Mouse (Mus musculus): ENCODE results near the gene Dennd4a. TPM values are rescaled to one million over a fixed set of nuclear protein-coding genes. Genes with fewer than 3 reads are reported as not detected.

Dennd4a gene
- polyA plus RNA-seq, 1 experiment from 2014 or later = 11.6 TPM

DNA sequence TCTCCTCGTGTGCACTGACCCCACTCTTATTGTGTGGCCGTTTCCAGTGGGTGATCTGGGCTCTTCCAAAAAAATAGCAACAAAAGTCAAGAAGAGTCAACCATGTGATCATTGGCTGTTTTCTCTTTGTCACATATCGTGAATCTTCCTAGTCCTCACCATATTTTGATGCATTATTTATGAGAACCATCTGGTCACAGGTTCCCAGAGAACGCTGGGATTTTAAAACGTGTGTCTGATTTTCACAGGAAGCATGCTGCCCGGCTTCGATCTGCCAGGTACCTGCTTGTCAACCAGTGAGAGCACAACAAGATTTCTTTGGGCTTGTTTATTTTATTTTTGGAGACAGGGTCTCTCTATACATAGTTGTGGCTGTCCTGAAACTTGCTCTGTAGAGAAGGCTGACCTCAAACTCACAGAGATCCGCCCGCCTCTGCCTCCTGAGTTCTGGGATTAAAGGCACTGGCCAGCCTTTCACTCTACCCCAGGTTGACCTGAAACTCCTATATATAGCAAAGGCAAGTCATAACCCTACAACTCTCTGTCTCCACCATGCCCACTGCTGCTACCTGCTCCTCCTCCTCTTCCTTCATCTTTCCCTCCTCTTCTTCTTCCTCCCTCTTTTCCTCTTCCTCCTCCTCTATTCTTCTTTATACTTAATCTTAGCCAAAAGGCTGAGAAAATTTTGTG lies 24.8 kb upstream of the Dennd4a start:
- H3K4me2 ChIP-seq (ENCODE audit: low read length) = no peak overlapping the region
- peaks cover 4% of the 10 kb centered on the region; the same call in 1 of the 2 replicates for H3K4me1 ChIP-seq (replicated peaks; ENCODE audit: control insufficient read depth, insufficient read depth, low read length)
- no peak overlapping the region for H3K4me3 ChIP-seq (replicated peaks; ENCODE audit: low read length)
- no peak overlapping the region for H3K9ac ChIP-seq (replicated peaks; ENCODE audit: low read depth, low read length)
- no peaks in the 10 kb centered on the region for H3K36me3 ChIP-seq (ENCODE audit: control insufficient read depth, insufficient read depth)
- WGBS = 69% methylated on average over 9 of the region's 9 CpGs
- no peaks in the 10 kb centered on the region for H3K27me3 ChIP-seq (replicated peaks; ENCODE audit: control insufficient read depth, insufficient read depth, low read length)
- no peak for ATAC-seq
- H3K9me3 ChIP-seq (ENCODE audit: control insufficient read depth, low read length) = no peaks in the 10 kb centered on the region
- peak overlapping the region; percentile 20; the same call in 1 of the 2 replicates for H3K27ac ChIP-seq (ENCODE audit: low read length)

DNA sequence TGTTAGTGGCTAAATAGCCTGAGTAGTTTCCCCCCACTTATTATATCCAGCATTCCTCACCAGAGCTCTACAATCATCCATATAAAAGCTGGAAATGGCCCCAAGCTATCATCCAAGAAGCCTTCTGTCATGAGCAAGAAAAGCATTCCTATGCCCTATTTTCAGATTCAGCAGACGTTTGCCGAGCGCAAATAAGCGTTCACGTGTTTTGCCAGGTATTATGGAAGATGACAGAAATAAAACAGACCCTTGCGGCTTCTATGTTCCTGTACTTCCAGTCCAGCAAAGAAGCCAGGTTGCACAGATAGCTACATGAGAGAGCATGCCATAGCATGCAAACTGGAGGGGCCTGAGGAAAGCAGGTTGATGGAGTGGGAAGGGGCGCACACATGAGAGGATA lies 23.1 kb upstream of the Dennd4a start:
- H3K4me2 ChIP-seq (ENCODE audit: low read length) = no peak overlapping the region
- H3K4me1 ChIP-seq (replicated peaks; ENCODE audit: control insufficient read depth, insufficient read depth, low read length) = peaks cover 4% of the 10 kb centered on the region; the same call in 1 of the 2 replicates
- 78% methylated on average over 7 of the region's 7 CpGs for WGBS
- no peaks in the 10 kb centered on the region for H3K36me3 ChIP-seq (ENCODE audit: control insufficient read depth, insufficient read depth)
- ATAC-seq = no peak
- H3K4me3 ChIP-seq (replicated peaks; ENCODE audit: low read length) = no peak overlapping the region
- no peak overlapping the region for H3K27ac ChIP-seq (ENCODE audit: low read length)
- no peaks in the 10 kb centered on the region for H3K9me3 ChIP-seq (ENCODE audit: control insufficient read depth, low read length)
- H3K27me3 ChIP-seq (replicated peaks; ENCODE audit: control insufficient read depth, insufficient read depth, low read length) = no peaks in the 10 kb centered on the region
- H3K9ac ChIP-seq (replicated peaks; ENCODE audit: low read depth, low read length) = no peak overlapping the region

DNA sequence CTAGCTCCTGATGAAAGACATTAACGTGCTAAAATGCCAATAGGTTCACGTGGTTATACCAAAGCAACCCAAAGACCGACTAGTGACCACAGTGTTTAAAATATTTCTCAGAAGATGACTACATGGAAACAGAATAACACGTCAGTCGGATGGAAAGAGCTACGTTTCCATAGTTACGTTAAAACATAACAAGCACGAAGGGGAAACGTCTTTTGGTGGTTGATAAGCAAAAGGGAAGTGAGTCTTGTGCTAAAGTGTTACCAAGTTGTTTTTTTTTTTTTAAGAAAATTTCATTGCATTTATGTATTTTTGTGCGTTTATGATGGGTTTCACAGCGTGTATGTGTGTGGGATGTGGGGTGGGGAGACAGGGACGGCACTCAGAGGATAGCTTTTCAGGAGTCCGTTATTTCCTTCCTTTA lies 21.8 kb upstream of the Dennd4a start:
- Histone ChIP-seq H3K36me3 (ENCODE audit: control insufficient read depth, insufficient read depth) (no peaks in the 10 kb centered on the region), H3K27ac (ENCODE audit: low read length) (no peak overlapping the region), H3K4me1 (replicated peaks; ENCODE audit: control insufficient read depth, insufficient read depth, low read length) (peaks cover 4% of the 10 kb centered on the region; the same call in 1 of the 2 replicates), H3K9me3 (ENCODE audit: control insufficient read depth, low read length) (no peaks in the 10 kb centered on the region), H3K27me3 (replicated peaks; ENCODE audit: control insufficient read depth, insufficient read depth, low read length) (no peaks in the 10 kb centered on the region), H3K4me3 (replicated peaks; ENCODE audit: low read length) (no peak overlapping the region), H3K4me2 (ENCODE audit: low read length) (no peak overlapping the region), H3K9ac (replicated peaks; ENCODE audit: low read depth, low read length) (no peak overlapping the region)
- WGBS = 78% methylated on average over 13 of the region's 13 CpGs
- ATAC-seq = no peak

DNA sequence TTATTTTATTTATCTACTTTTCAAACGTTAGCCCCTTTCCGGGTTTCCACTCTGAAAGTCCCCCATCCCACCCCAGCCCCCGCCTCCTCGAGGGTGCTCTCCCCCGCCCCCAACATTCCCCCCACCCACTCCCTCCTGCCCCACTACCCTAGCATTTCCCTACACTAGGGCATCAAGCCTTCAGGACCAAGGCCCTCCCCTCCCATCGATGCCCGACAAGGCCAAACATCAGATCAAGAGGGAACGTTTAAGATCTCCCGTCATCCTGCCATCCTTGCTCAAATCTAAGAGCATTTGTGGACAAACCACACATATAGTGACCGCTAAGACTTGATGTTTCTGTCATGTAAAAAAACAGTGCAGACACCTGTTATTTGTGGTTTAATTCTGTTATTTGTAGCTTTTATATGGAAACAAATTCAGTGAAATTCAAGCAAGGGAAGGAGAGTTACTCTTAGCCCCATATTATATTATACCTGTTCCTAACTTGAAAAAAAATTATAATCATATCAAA lies 21.2 kb upstream of the Dennd4a start:
- no peak for ATAC-seq
- Histone ChIP-seq H3K36me3 (ENCODE audit: control insufficient read depth, insufficient read depth) (no peaks in the 10 kb centered on the region), H3K4me2 (ENCODE audit: low read length) (no peak overlapping the region), H3K9ac (replicated peaks; ENCODE audit: low read depth, low read length) (no peak overlapping the region), H3K27me3 (replicated peaks; ENCODE audit: control insufficient read depth, insufficient read depth, low read length) (no peaks in the 10 kb centered on the region), H3K27ac (ENCODE audit: low read length) (no peak overlapping the region), H3K4me1 (replicated peaks; ENCODE audit: control insufficient read depth, insufficient read depth, low read length) (peaks cover 4% of the 10 kb centered on the region; the same call in 1 of the 2 replicates), H3K9me3 (ENCODE audit: control insufficient read depth, low read length) (no peaks in the 10 kb centered on the region), H3K4me3 (replicated peaks; ENCODE audit: low read length) (no peak overlapping the region)
- WGBS = 81% methylated on average over 10 of the region's 10 CpGs

DNA sequence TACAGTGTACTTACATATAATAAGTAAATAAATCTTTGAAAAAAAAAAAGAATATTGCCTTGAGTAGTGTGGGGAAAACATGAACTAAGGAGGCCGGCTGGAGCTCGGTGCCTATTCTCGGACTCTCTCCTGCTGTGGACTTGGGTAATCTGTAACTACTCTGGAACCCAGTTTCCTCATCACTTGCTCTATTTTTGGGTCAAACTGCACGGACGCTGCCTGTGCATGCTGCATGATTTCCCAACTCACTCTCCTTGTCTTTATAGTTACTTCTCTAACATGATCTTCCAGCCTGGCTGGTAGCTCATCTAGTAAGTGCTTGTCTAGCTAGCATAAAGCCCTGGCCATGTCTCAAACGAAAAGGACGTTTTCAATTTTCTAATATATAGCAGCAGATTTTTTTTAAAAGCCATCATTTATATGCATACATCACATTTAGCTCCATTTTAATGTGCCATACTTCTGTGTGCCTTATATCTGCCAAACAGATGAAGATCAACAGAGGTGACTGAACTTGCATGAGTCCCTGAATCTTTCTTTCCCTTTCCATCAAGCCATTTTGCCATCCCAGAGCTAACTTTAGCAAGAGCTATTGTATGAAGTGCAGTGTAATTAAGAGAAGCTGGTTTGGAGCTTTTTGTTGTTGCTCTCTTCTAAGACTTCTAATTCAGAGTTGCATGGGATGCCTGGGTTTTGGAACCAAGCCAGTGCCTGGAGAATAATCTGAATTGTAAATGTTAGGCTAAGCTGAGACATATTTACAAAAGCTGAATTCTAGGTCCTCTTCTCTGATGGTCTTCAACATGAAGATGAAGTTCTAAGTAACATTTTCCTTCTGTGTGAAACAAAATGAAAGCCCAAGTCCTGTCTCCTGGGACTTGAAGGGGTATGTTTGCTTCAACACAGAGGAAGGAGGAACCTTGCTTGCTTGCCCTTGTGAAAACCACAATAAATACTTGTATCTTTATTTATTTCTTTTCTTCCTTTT lies 20.2 kb upstream of the Dennd4a start:
- Histone ChIP-seq H3K4me1 (replicated peaks; ENCODE audit: control insufficient read depth, insufficient read depth, low read length) (peaks cover 4% of the 10 kb centered on the region; the same call in 1 of the 2 replicates), H3K27me3 (replicated peaks; ENCODE audit: control insufficient read depth, insufficient read depth, low read length) (no peaks in the 10 kb centered on the region), H3K4me3 (replicated peaks; ENCODE audit: low read length) (no peak overlapping the region), H3K36me3 (ENCODE audit: control insufficient read depth, insufficient read depth) (no peaks in the 10 kb centered on the region), H3K4me2 (ENCODE audit: low read length) (no peak overlapping the region), H3K9me3 (ENCODE audit: control insufficient read depth, low read length) (no peaks in the 10 kb centered on the region), H3K27ac (ENCODE audit: low read length) (no peak overlapping the region), H3K9ac (replicated peaks; ENCODE audit: low read depth, low read length) (no peak overlapping the region)
- WGBS = 81% methylated on average over 7 of the region's 7 CpGs
- ATAC-seq = no peak

DNA sequence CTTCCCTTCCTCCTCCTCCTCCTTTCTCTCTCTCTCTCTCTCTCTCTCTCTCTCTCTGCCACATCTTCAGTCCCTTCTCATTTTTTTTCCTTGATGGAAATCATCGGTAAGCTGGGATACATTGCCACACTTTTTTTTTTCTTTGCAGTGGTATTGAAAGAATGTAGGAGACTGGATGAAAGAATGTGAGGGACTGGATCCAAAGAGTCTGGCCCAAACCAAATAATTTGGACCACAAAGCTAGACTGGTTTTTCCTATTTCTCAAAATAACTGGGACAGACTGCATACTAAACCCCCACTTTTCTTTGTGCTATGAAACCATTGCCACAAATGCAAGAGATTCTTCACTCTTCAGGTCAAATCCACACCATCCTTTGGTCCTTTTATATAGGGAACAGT lies 19.5 kb upstream of the Dennd4a start:
- H3K36me3 ChIP-seq (ENCODE audit: control insufficient read depth, insufficient read depth) = no peaks in the 10 kb centered on the region
- peaks cover 4% of the 10 kb centered on the region; the same call in 1 of the 2 replicates for H3K4me1 ChIP-seq (replicated peaks; ENCODE audit: control insufficient read depth, insufficient read depth, low read length)
- ATAC-seq = no peak
- no peaks in the 10 kb centered on the region for H3K9me3 ChIP-seq (ENCODE audit: control insufficient read depth, low read length)
- WGBS = 90% methylated on average over 1 of the region's 1 CpGs
- H3K4me2 ChIP-seq (ENCODE audit: low read length) = no peak overlapping the region
- H3K9ac ChIP-seq (replicated peaks; ENCODE audit: low read depth, low read length) = no peak overlapping the region
- H3K4me3 ChIP-seq (replicated peaks; ENCODE audit: low read length) = no peak overlapping the region
- no peak overlapping the region for H3K27ac ChIP-seq (ENCODE audit: low read length)
- no peaks in the 10 kb centered on the region for H3K27me3 ChIP-seq (replicated peaks; ENCODE audit: control insufficient read depth, insufficient read depth, low read length)

DNA sequence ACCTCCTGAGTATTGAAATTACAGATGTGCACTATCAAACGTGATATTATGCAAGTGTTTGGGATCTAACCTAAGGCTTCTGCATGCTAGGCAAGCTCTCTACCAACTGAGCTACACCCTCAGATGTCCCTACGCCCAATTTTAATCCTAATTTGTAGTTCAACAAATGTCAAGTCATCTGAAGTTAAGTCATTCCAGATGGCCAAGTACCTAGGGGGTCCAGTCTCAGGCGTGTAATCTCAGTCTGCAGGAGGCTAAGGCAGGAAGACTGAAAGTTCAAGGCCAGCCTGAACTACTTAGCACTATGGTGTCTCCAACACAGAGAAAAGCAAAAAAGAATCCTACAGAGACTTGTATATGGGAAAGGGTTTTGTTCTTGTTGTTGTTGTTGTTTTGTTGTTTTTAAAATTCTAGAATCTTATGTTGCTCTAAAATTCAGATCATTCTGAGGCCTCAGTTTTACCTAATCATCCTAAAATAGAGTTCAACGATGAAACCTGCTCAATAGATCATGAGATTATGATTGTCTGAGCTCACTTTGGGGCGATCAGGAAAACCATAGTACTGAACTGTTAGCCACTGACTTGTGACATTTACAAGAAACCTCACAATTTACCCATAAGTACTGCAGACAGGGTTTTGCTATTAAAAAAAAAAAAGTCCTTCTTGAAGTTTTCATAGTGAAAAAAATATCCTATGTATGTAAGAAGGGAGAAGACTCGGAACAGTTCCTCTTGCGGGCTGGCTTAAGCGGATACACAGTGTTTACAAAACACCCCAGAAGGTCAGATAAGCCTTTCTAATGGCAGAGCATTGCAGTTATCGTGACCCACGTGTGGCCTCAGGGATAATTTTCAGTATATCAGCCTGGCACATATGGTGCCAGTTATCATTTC lies 18.5 kb upstream of the Dennd4a start:
- WGBS = 83% methylated on average over 10 of the region's 10 CpGs
- no peaks in the 10 kb centered on the region for H3K36me3 ChIP-seq (ENCODE audit: control insufficient read depth, insufficient read depth)
- no peak for ATAC-seq

DNA sequence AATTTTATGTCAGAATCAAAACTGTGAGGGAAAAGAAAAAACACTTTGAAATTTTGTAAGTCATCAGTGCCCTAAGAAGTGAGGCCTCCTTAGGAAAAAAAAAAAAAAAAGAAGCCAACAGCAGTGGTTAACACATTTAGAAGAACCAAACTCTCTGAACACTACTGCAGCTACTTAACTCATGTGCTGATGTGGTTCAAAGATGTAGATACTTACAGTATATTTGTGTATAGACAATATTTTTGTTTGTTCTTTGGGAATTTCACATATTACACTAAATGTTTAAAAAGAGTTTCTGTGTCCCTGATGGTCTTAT lies 17.9 kb upstream of the Dennd4a start:
- no peak overlapping the region for H3K9ac ChIP-seq (replicated peaks; ENCODE audit: low read depth, low read length)
- peaks cover 4% of the 10 kb centered on the region; the same call in 1 of the 2 replicates for H3K4me1 ChIP-seq (replicated peaks; ENCODE audit: control insufficient read depth, insufficient read depth, low read length)
- H3K36me3 ChIP-seq (ENCODE audit: control insufficient read depth, insufficient read depth) = no peaks in the 10 kb centered on the region
- no peak overlapping the region for H3K4me3 ChIP-seq (replicated peaks; ENCODE audit: low read length)
- H3K4me2 ChIP-seq (ENCODE audit: low read length) = no peak overlapping the region
- no peaks in the 10 kb centered on the region for H3K27me3 ChIP-seq (replicated peaks; ENCODE audit: control insufficient read depth, insufficient read depth, low read length)
- no peak overlapping the region for H3K27ac ChIP-seq (ENCODE audit: low read length)
- no peaks in the 10 kb centered on the region for H3K9me3 ChIP-seq (ENCODE audit: control insufficient read depth, low read length)
- ATAC-seq = no peak

More for the DNA sequence above, 18.5 kb upstream of the Dennd4a start:
- H3K9ac ChIP-seq (replicated peaks; ENCODE audit: low read depth, low read length) = no peak overlapping the region
- no peak overlapping the region for H3K27ac ChIP-seq (ENCODE audit: low read length)
- no peaks in the 10 kb centered on the region for H3K27me3 ChIP-seq (replicated peaks; ENCODE audit: control insufficient read depth, insufficient read depth, low read length)
- H3K4me3 ChIP-seq (replicated peaks; ENCODE audit: low read length) = no peak overlapping the region
- H3K4me2 ChIP-seq (ENCODE audit: low read length) = no peak overlapping the region
- H3K9me3 ChIP-seq (ENCODE audit: control insufficient read depth, low read length) = no peaks in the 10 kb centered on the region
- peaks cover 4% of the 10 kb centered on the region; the same call in 1 of the 2 replicates for H3K4me1 ChIP-seq (replicated peaks; ENCODE audit: control insufficient read depth, insufficient read depth, low read length)

All from forebrain, embryonic 16.5 days (tissue).